ENCODE assay signal across 11 mouse cellular contexts in the genomic region with DNA sequence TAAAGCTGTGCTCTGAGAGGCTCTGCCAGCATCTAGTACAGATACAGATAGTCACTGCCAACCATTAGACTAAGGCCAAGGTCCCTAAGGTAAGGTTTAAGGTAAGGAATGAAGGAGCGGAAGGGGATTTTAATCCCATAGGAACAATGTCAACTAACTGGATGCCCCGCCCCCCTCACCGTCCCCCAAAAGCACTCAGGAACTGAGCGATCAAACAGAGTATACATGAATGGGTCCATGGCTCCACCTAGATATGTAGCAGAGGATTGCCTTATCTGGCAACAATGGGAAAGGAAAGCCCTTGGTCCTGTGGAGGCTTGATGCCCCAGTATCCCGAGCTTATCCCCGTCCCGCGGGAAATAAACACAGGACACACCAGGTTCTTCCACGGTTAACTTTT. TPM values are rescaled to one million over a fixed set of nuclear protein-coding genes. Genes with fewer than 3 reads are reported as not detected.
DNase-seq lines count a peak whose midpoint lies in the region; ATAC-seq and TF ChIP-seq lines count a peak whose summit lies in the region.
"Not testable (repeated sequence)": the region's sequence is repeated elsewhere in the genome, so short reads cannot be mapped to it uniquely, and the experiment has no call there.
"Had no signal": no experiment of that assay in that cellular context is flagged by ENCODE, and none has a peak within 500 bp of the region (broad histone marks: within the 10 kb centered on the region; RNA-seq: fewer than 3 reads in every experiment).

No protein-coding gene starts in this region.

- WGBS in embryonic facial prominence, embryonic 13.5 days = 6% methylated on average over 9 of the region's 9 CpGs
- 5% methylated on average over 9 of the region's 9 CpGs for WGBS in forebrain, embryonic 16.5 days
- 9% methylated on average over 9 of the region's 9 CpGs for WGBS in heart, embryonic 16.5 days
- WGBS in intestine, embryonic 14.5 days = 7% methylated on average over 9 of the region's 9 CpGs
- 11% methylated on average over 9 of the region's 9 CpGs for WGBS in limb, embryonic 12.5 days
- 6% methylated on average over 9 of the region's 9 CpGs for WGBS in lung, postnatal 0 days
- WGBS in neural tube, embryonic 12.5 days = 11% methylated on average over 9 of the region's 9 CpGs

- H3K9me3 ChIP-seq in embryonic facial prominence, embryonic 13.5 days; forebrain, embryonic 16.5 days (ENCODE audit: control insufficient read depth, low read length); heart, embryonic 16.5 days (replicated peaks; ENCODE audit: control insufficient read depth, low read length); intestine, embryonic 14.5 days (ENCODE audit: control insufficient read depth, low read length); limb, embryonic 12.5 days; lung, postnatal 0 days (ENCODE audit: low read length); neural tube, embryonic 12.5 days: not testable (repeated sequence)

- not testable (repeated sequence) for TF ChIP-seq EP300 in lung, postnatal 0 days (IDR thresholded peaks at IDR 0.05)

- peak overlapping the region; percentile 17; the same call in 1 of the 2 replicates for H3K4me3 ChIP-seq in embryonic facial prominence, embryonic 13.5 days
- not testable (repeated sequence) for H3K4me3 ChIP-seq in forebrain, embryonic 16.5 days (replicated peaks; ENCODE audit: low read length); intestine, embryonic 14.5 days (ENCODE audit: low read depth, low read length); lung, postnatal 0 days (ENCODE audit: low read depth, low read length); neural tube, embryonic 12.5 days
- peak overlapping the region; percentile 12; the same call in 1 of the 2 replicates for H3K4me3 ChIP-seq in heart, embryonic 16.5 days (ENCODE audit: low read length)
- 0 out of 2 replicates have a peak overlapping the region, but pooled peaks have one; percentile 18 for H3K4me3 ChIP-seq in limb, embryonic 12.5 days (replicated peaks)

- not testable (repeated sequence) for ATAC-seq in embryonic facial prominence, embryonic 13.5 days (ENCODE audit: insufficient number of reproducible peaks, insufficient read depth, low FRiP score, low TSS enrichment, low read depth); heart, embryonic 16.5 days (replicated peaks; ENCODE audit: extremely low read depth, insufficient read depth, low FRiP score); limb, embryonic 12.5 days (ENCODE audit: insufficient number of reproducible peaks, insufficient read depth, low FRiP score, low TSS enrichment, low read depth); lung, postnatal 0 days
- peak; percentile 34 for ATAC-seq in forebrain, embryonic 16.5 days
- 0 out of 2 replicates have a peak, but pooled peaks have one; percentile 8 for ATAC-seq in intestine, embryonic 14.5 days (replicated peaks; ENCODE audit: low FRiP score, low TSS enrichment, low read depth)
- ATAC-seq in neural tube, embryonic 12.5 days (ENCODE audit: low FRiP score, low read depth) = peak; percentile 45

- not testable (repeated sequence) for H3K36me3 ChIP-seq in embryonic facial prominence, embryonic 13.5 days; forebrain, embryonic 16.5 days (ENCODE audit: control insufficient read depth, insufficient read depth); heart, embryonic 16.5 days (ENCODE audit: control insufficient read depth, insufficient read depth); intestine, embryonic 14.5 days (ENCODE audit: control insufficient read depth, insufficient read depth, low read length); limb, embryonic 12.5 days; lung, postnatal 0 days (ENCODE audit: insufficient read depth, low read length); neural tube, embryonic 12.5 days

- not testable (repeated sequence) for TF ChIP-seq CTCF in lung, postnatal 0 days (IDR thresholded peaks at IDR 0.05)

- H3K27ac ChIP-seq in embryonic facial prominence, embryonic 13.5 days; forebrain, embryonic 16.5 days (ENCODE audit: low read length); heart, embryonic 16.5 days (ENCODE audit: low read length); intestine, embryonic 14.5 days (ENCODE audit: low read depth); limb, embryonic 12.5 days; lung, postnatal 0 days (ENCODE audit: low read length); neural tube, embryonic 12.5 days: not testable (repeated sequence)

- peak overlapping the region; percentile 50 for H3K4me2 ChIP-seq in embryonic facial prominence, embryonic 13.5 days
- peak overlapping the region; percentile 37 for H3K4me2 ChIP-seq in forebrain, embryonic 16.5 days (ENCODE audit: low read length)
- peak overlapping the region; percentile 48 for H3K4me2 ChIP-seq in heart, embryonic 16.5 days (ENCODE audit: low read depth, low read length)
- H3K4me2 ChIP-seq in intestine, embryonic 14.5 days (ENCODE audit: low read length) = peak overlapping the region; percentile 42
- H3K4me2 ChIP-seq in limb, embryonic 12.5 days = peak overlapping the region; percentile 46
- 0 out of 2 replicates have a peak overlapping the region, but pooled peaks have one; percentile 17 for H3K4me2 ChIP-seq in lung, postnatal 0 days (replicated peaks; ENCODE audit: low read depth, low read length)
- peak overlapping the region; percentile 41 for H3K4me2 ChIP-seq in neural tube, embryonic 12.5 days (replicated peaks)

- H3K4me1 ChIP-seq in embryonic facial prominence, embryonic 13.5 days; forebrain, embryonic 16.5 days (replicated peaks; ENCODE audit: control insufficient read depth, insufficient read depth, low read length); heart, embryonic 16.5 days (ENCODE audit: control insufficient read depth, insufficient read depth, low read length); intestine, embryonic 14.5 days (replicated peaks; ENCODE audit: control insufficient read depth, insufficient read depth, low read length); limb, embryonic 12.5 days (replicated peaks); lung, postnatal 0 days (ENCODE audit: insufficient read depth, low read depth, low read length); neural tube, embryonic 12.5 days: not testable (repeated sequence)

- peaks cover 47% of the 10 kb centered on the region for H3K27me3 ChIP-seq in embryonic facial prominence, embryonic 13.5 days
- H3K27me3 ChIP-seq in forebrain, embryonic 16.5 days (replicated peaks; ENCODE audit: control insufficient read depth, insufficient read depth, low read length) = peaks cover 14% of the 10 kb centered on the region
- peaks cover 14% of the 10 kb centered on the region for H3K27me3 ChIP-seq in heart, embryonic 16.5 days (ENCODE audit: control insufficient read depth, insufficient read depth, low read length)
- H3K27me3 ChIP-seq in intestine, embryonic 14.5 days (replicated peaks; ENCODE audit: control insufficient read depth, insufficient read depth, low read length) = peaks cover 30% of the 10 kb centered on the region
- H3K27me3 ChIP-seq in limb, embryonic 12.5 days = peaks cover 34% of the 10 kb centered on the region
- not testable (repeated sequence) for H3K27me3 ChIP-seq in lung, postnatal 0 days (replicated peaks; ENCODE audit: insufficient read depth, low read length)
- H3K27me3 ChIP-seq in neural tube, embryonic 12.5 days (replicated peaks) = peaks cover 22% of the 10 kb centered on the region

- not testable (repeated sequence) for H3K9ac ChIP-seq in embryonic facial prominence, embryonic 13.5 days; forebrain, embryonic 16.5 days (replicated peaks; ENCODE audit: low read depth, low read length); heart, embryonic 16.5 days (ENCODE audit: low read length); intestine, embryonic 14.5 days (ENCODE audit: low read length); limb, embryonic 12.5 days (replicated peaks); lung, postnatal 0 days (replicated peaks; ENCODE audit: low read depth); neural tube, embryonic 12.5 days

- DNase-seq in intestine, embryonic 14.5 days (ENCODE audit: low spot score); lung, postnatal 0 days (ENCODE audit: low spot score): not testable (repeated sequence)

RNA-seq across cellular contexts. Expression of a gene that starts 4.9 kb away (rescaled TPM):
- 0.37 and 1.3 TPM in 2 replicates for polyA plus RNA-seq in embryonic facial prominence, embryonic 13.5 days (2015; fragmentation: Nextera tagmentation; extraction: Ambion mirVana)
- polyA plus RNA-seq in forebrain, embryonic 16.5 days (2015; fragmentation: Nextera tagmentation; extraction: Ambion mirVana) = 0.31 and 0.42 TPM in 2 replicates
- polyA plus RNA-seq in heart, embryonic 16.5 days (2015; fragmentation: Nextera tagmentation; extraction: Ambion mirVana) = 0.27 and 0.56 TPM in 2 replicates
- 0.28 and 0.55 TPM in 2 replicates for polyA plus RNA-seq in intestine, embryonic 14.5 days (2014; fragmentation: Nextera tagmentation; extraction: Ambion mirVana)
- polyA plus RNA-seq in limb, embryonic 12.5 days (2016; fragmentation: Nextera tagmentation; extraction: Ambion mirVana) = 0.22 and 0.49 TPM in 2 replicates
- polyA plus RNA-seq in lung, postnatal 0 days (2015; fragmentation: Nextera tagmentation; extraction: Ambion mirVana) = 0.19 and 0.25 TPM in 2 replicates
- polyA plus RNA-seq in neural tube, embryonic 12.5 days (2016; fragmentation: Nextera tagmentation; extraction: Ambion mirVana) = 0.48 and 0.92 TPM in 2 replicates
- polyA plus RNA-seq: heart, adult 2 months; lung, adult 2 months; small intestine, adult 2 months had no signal

RNA-seq across cellular contexts. Expression of a gene that starts 4.9 kb away (rescaled TPM):
- 5.8 and 6.6 TPM in 2 replicates for polyA plus RNA-seq in embryonic facial prominence, embryonic 13.5 days (2015; fragmentation: Nextera tagmentation; extraction: Ambion mirVana)
- 0.71 and 0.86 TPM in 2 replicates for polyA plus RNA-seq in forebrain, embryonic 16.5 days (2015; fragmentation: Nextera tagmentation; extraction: Ambion mirVana)
- 2.1 and 2.3 TPM in 2 replicates for polyA plus RNA-seq in heart, embryonic 16.5 days (2015; fragmentation: Nextera tagmentation; extraction: Ambion mirVana)
- polyA plus RNA-seq in intestine, embryonic 14.5 days (2014; fragmentation: Nextera tagmentation; extraction: Ambion mirVana) = 4.7 and 6.6 TPM in 2 replicates
- 14.1 and 14.5 TPM in 2 replicates for polyA plus RNA-seq in limb, embryonic 12.5 days (2016; fragmentation: Nextera tagmentation; extraction: Ambion mirVana)
- polyA plus RNA-seq in lung, postnatal 0 days (2015; fragmentation: Nextera tagmentation; extraction: Ambion mirVana) = 4.6 and 5.1 TPM in 2 replicates
- polyA plus RNA-seq in neural tube, embryonic 12.5 days (2016; fragmentation: Nextera tagmentation; extraction: Ambion mirVana) = 4.9 and 5.8 TPM in 2 replicates
- polyA plus RNA-seq: cerebellum, adult 2 months had no signal

RNA-seq across cellular contexts. Expression of a gene that starts 14.2 kb away (rescaled TPM):
- polyA plus RNA-seq in embryonic facial prominence, embryonic 13.5 days (2015; fragmentation: Nextera tagmentation; extraction: Ambion mirVana) = 18.9 and 20.0 TPM in 2 replicates
- polyA plus RNA-seq in forebrain, embryonic 16.5 days (2015; fragmentation: Nextera tagmentation; extraction: Ambion mirVana) = 2.3 and 4.0 TPM in 2 replicates
- 9.0 and 10.4 TPM in 2 replicates for polyA plus RNA-seq in heart, embryonic 16.5 days (2015; fragmentation: Nextera tagmentation; extraction: Ambion mirVana)
- 31.6 and 32.8 TPM in 2 replicates for polyA plus RNA-seq in intestine, embryonic 14.5 days (2014; fragmentation: Nextera tagmentation; extraction: Ambion mirVana)
- 18.6 and 22.9 TPM in 2 replicates for polyA plus RNA-seq in limb, embryonic 12.5 days (2016; fragmentation: Nextera tagmentation; extraction: Ambion mirVana)
- 20.9 and 21.7 TPM in 2 replicates for polyA plus RNA-seq in lung, postnatal 0 days (2015; fragmentation: Nextera tagmentation; extraction: Ambion mirVana)
- 11.1 and 14.7 TPM in 2 replicates for polyA plus RNA-seq in neural tube, embryonic 12.5 days (2016; fragmentation: Nextera tagmentation; extraction: Ambion mirVana)
